Mouse (Mus musculus) embryonic facial prominence, embryonic 14.5 days (tissue): ENCODE measurements around the gene Arhgef2. TPM values are rescaled to one million over a fixed set of nuclear protein-coding genes. Genes with fewer than 3 reads are reported as not detected.
"Not testable (repeated sequence)": the region's sequence is repeated elsewhere in the genome, so short reads cannot be mapped to it uniquely, and the experiment has no call there.

Experiments
- ATAC-seq: fragments of 200-750 bp; cut with Nextera tagmentation; 2 replicates; pipeline ENCODE4 v1.8.0; 2017; ENCODE audit warnings: low read depth, moderate number of reproducible peaks, moderate TSS enrichment
- DNase-seq: peaks from one replicate; pipeline ENCODE4 v3.0.0-alpha.2; 2015; ENCODE audit warnings: low spot score
- H3K27ac ChIP-seq: fragments of 300-500 bp; sonication (generic); replicated peaks from 2 replicates; pipeline ENCODE4 v1.5.1; 2014; ENCODE audit warnings: low read depth, mild to moderate bottlenecking, low read length, moderate library complexity
- H3K27me3 ChIP-seq: fragments of 300-500 bp; sonication (generic); replicated peaks from 2 replicates; pipeline ENCODE4 v1.6.1; 2014; ENCODE audit warnings: low read length; ENCODE audit not compliant: control insufficient read depth, insufficient read depth
- H3K36me3 ChIP-seq: fragments of 300-500 bp; sonication (generic); 2 replicates; pipeline ENCODE4 v1.6.1; 2014; ENCODE audit warnings: low read length, mixed read lengths; ENCODE audit not compliant: control insufficient read depth, insufficient read depth
- H3K4me1 ChIP-seq: fragments of 300-500 bp; sonication (generic); 2 replicates; pipeline ENCODE4 v1.6.1; 2014; ENCODE audit warnings: antibody characterized with exemption, low read length; ENCODE audit not compliant: control insufficient read depth, insufficient read depth
- H3K4me2 ChIP-seq: fragments of 300-500 bp; sonication (generic); 2 replicates; pipeline ENCODE4 v1.6.1; 2014; ENCODE audit warnings: low read depth, mild to moderate bottlenecking, low read length, moderate library complexity, mixed read lengths
- H3K4me3 ChIP-seq: fragments of 300-500 bp; sonication (generic); 2 replicates; pipeline ENCODE4 v1.5.1; 2014; ENCODE audit warnings: low read depth, mild to moderate bottlenecking, low read length
- H3K9ac ChIP-seq: fragments of 300-500 bp; sonication (generic); 2 replicates; pipeline ENCODE4 v1.6.1; 2014; ENCODE audit warnings: low read depth, mild to moderate bottlenecking, low read length, moderate library complexity, mixed read lengths
- H3K9me3 ChIP-seq: fragments of 300-500 bp; sonication (generic); 2 replicates; pipeline ENCODE4 v1.6.1; 2016; ENCODE audit warnings: low read length; ENCODE audit not compliant: control insufficient read depth
- WGBS: fragments of 180-500 bp; shearing (Covaris S2); extraction: QIAGEN DNeasy Blood & Tissue Kit; methylation state at CpG from one replicate; pipeline ENCODE4 v1.1.7; 2014; 5-methylcytosine and 5-hydroxymethylcytosine counted together
- polyA plus RNA-seq: library from polyadenylated mRNA; unstranded; fragments of >200 nt; fragmentation: Nextera tagmentation; extraction: Ambion mirVana; gene quantifications from 2 replicates; pipeline ENCODE4 v1.2.1, GENCODE M21; 2014

Gene Arhgef2
- polyA plus RNA-seq, 1 experiment from 2014 or later: 88.0 TPM

- DNase-seq: no peak
- no peaks in the 10 kb centered on the region for H3K9me3 ChIP-seq
- ATAC-seq: no peak
- H3K4me3 ChIP-seq: no peak overlapping the region
- H3K36me3 ChIP-seq: peaks cover 66% of the 10 kb centered on the region
- H3K27ac ChIP-seq: no peak overlapping the region
- 96% methylated on average over 2 of the region's 2 CpGs for WGBS
- H3K9ac ChIP-seq: no peak overlapping the region
- no peaks in the 10 kb centered on the region for H3K27me3 ChIP-seq
- no peaks in the 10 kb centered on the region for H3K4me1 ChIP-seq
- H3K4me2 ChIP-seq: no peak overlapping the region
Observed at GRCm38 (mm10) chr3:88568615-88569014, 37.2 kb upstream of the Arhgef2 start.

GRCm38 (mm10) chr3:88569093-88569492 lies 36.7 kb upstream of the Arhgef2 start:
- WGBS: 98% methylated on average over 2 of the region's 2 CpGs
- H3K9me3 ChIP-seq: no peaks in the 10 kb centered on the region
- no peak for DNase-seq
- H3K4me1 ChIP-seq: no peaks in the 10 kb centered on the region
- no peak overlapping the region for H3K9ac ChIP-seq
- peaks cover 61% of the 10 kb centered on the region for H3K36me3 ChIP-seq
- no peak for ATAC-seq
- no peak overlapping the region for H3K27ac ChIP-seq
- no peak overlapping the region for H3K4me2 ChIP-seq
- no peak overlapping the region for H3K4me3 ChIP-seq
- no peaks in the 10 kb centered on the region for H3K27me3 ChIP-seq

GRCm38 (mm10) chr3:88569694-88570093 lies 36.1 kb upstream of the Arhgef2 start:
- no peak for ATAC-seq
- 93% methylated on average over 5 of the region's 5 CpGs for WGBS
- H3K9me3 ChIP-seq: no peaks in the 10 kb centered on the region

GRCm38 (mm10) chr3:88570341-88570740 lies 35.4 kb upstream of the Arhgef2 start:
- H3K4me2 ChIP-seq: no peak overlapping the region
- ATAC-seq: no peak
- peaks cover 49% of the 10 kb centered on the region for H3K36me3 ChIP-seq

More at GRCm38 (mm10) chr3:88569694-88570093, 36.1 kb upstream of the Arhgef2 start:
- Histone ChIP-seq H3K27me3 (no peaks in the 10 kb centered on the region), H3K4me1 (no peaks in the 10 kb centered on the region), H3K4me2 (no peak overlapping the region), H3K9ac (no peak overlapping the region), H3K4me3 (no peak overlapping the region), H3K27ac (no peak overlapping the region), H3K36me3 (peaks cover 55% of the 10 kb centered on the region)
- DNase-seq: no peak

GRCm38 (mm10) chr3:88571856-88572255 lies 33.9 kb upstream of the Arhgef2 start:
- Histone ChIP-seq H3K27me3 (no peaks in the 10 kb centered on the region), H3K36me3 (peaks cover 34% of the 10 kb centered on the region), H3K9ac (no peak overlapping the region), H3K4me1 (no peaks in the 10 kb centered on the region), H3K4me3 (no peak overlapping the region), H3K27ac (no peak overlapping the region), H3K4me2 (no peak overlapping the region), H3K9me3 (no peaks in the 10 kb centered on the region)
- WGBS: 76% methylated on average over 1 of the region's 1 CpGs
- no peak for ATAC-seq
- DNase-seq: no peak

More at GRCm38 (mm10) chr3:88570341-88570740, 35.4 kb upstream of the Arhgef2 start:
- Histone ChIP-seq H3K9ac (no peak overlapping the region), H3K9me3 (no peaks in the 10 kb centered on the region), H3K27ac (no peak overlapping the region), H3K4me1 (no peaks in the 10 kb centered on the region), H3K4me3 (no peak overlapping the region), H3K27me3 (no peaks in the 10 kb centered on the region)
- no peak for DNase-seq
- WGBS: 91% methylated on average over 10 of the region's 10 CpGs

- Histone ChIP-seq H3K4me3 (no peak overlapping the region), H3K4me2 (no peak overlapping the region), H3K27me3 (no peaks in the 10 kb centered on the region), H3K36me3 (peaks cover 25% of the 10 kb centered on the region), H3K4me1 (no peaks in the 10 kb centered on the region), H3K9ac (no peak overlapping the region), H3K9me3 (no peaks in the 10 kb centered on the region), H3K27ac (no peak overlapping the region)
- no peak for DNase-seq
- WGBS: 74% methylated on average over 2 of the region's 2 CpGs
- no peak for ATAC-seq
Observed at GRCm38 (mm10) chr3:88572835-88573234, 32.9 kb upstream of the Arhgef2 start.

- whole genome bisulfite sequencing: 85% methylated on average over 2 of the region's 2 CpGs
- H3K4me3 ChIP-seq: no peak overlapping the region
- peaks cover 15% of the 10 kb centered on the region for H3K36me3 ChIP-seq
- H3K9ac ChIP-seq: no peak overlapping the region
- no peak overlapping the region for H3K4me2 ChIP-seq
- no peaks in the 10 kb centered on the region for H3K9me3 ChIP-seq
- DNase-seq: no peak
- no peak overlapping the region for H3K27ac ChIP-seq
- no peaks in the 10 kb centered on the region for H3K27me3 ChIP-seq
- no peaks in the 10 kb centered on the region for H3K4me1 ChIP-seq
- ATAC-seq: no peak
Observed at GRCm38 (mm10) chr3:88573810-88574209, 32.0 kb upstream of the Arhgef2 start.

GRCm38 (mm10) chr3:88575540-88575939 lies 30.2 kb upstream of the Arhgef2 start, which contains the start of gene Ssr2:
Gene Ssr2, plus strand, starts transcription at chr3:88575876.
- H3K27me3 ChIP-seq: no peaks in the 10 kb centered on the region
- H3K36me3 ChIP-seq: no peaks in the 10 kb centered on the region
- no peak for DNase-seq
- H3K4me2 ChIP-seq: no peak within 1 kb of the TSS
- H3K4me3 ChIP-seq: no peak within 1 kb of the TSS
- H3K4me1 ChIP-seq: peaks cover 8% of the 10 kb centered on the region; the same call in 1 of the 2 replicates
- H3K9ac ChIP-seq: no peak within 1 kb of the TSS
- ATAC-seq: no peak
- WGBS: 80% methylated on average over 3 of the region's 3 CpGs
- H3K27ac ChIP-seq: no peak within 1 kb of the TSS
- H3K9me3 ChIP-seq: no peaks in the 10 kb centered on the region

GRCm38 (mm10) chr3:88577846-88578245 lies 27.9 kb upstream of the Arhgef2 start:
- not testable (repeated sequence) for H3K9ac ChIP-seq, H3K4me1 ChIP-seq, H3K4me2 ChIP-seq, ATAC-seq, H3K27ac ChIP-seq, H3K9me3 ChIP-seq, H3K27me3 ChIP-seq, DNase-seq, H3K4me3 ChIP-seq
- WGBS: 82% methylated on average over 5 of the region's 5 CpGs
- H3K36me3 ChIP-seq: peaks cover 21% of the 10 kb centered on the region
